Mouse (Mus musculus): ENCODE results near the gene Nedd8.

The Nedd8 gene

DNA sequence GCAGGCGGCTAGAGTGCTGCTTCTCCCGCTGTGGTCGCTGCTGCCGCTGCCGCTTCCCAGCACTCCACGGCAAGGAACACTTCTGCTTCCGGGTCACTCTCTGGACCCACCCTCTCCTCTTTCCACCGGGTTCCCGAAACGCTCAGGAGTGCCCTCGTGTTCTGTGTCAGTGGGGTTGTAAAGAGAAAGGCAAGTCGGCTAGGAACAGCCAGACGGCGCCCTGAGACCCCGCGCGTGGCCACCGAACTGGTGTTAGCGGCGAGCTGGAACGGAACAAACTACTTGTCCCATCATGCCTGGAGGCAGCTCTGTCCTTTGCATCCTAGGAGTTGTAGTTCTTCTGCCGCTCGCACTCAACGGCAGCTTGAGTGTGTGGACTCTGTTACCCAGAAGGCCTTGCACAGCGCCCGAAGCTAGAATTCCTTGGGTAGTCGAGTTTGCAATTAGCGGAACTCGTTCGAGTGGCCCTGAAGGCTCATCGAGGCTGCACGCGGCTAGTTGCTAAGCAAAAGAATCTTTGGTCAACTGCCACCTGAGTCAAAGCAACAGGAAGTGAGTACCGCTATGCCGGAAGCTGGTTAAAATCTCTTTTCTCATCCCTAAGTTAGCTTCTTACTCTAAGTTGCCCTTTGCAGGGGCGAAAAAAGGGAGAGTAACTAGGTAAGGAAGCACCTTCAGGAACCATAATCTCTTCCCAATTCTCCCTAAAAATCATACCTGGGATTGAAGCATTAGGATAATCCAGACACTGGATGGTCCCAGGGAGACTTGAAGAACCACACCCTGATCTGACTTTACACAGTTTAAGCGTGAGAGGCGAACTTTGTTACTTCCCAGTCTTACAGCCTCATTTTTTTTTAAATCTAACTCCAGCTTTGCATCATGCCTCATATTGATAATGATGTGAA lies at the start of gene Nedd8, which contains the start of gene Gmpr2:
Nedd8 (minus strand) TSS at position 292 of the 908 bp plus-strand sequence.
Gmpr2 (plus strand) TSS at position 109 of the 908 bp plus-strand sequence.
- peak; percentile 96 for DNase-seq (ENCODE audit: low read depth, low spot score)

DNA sequence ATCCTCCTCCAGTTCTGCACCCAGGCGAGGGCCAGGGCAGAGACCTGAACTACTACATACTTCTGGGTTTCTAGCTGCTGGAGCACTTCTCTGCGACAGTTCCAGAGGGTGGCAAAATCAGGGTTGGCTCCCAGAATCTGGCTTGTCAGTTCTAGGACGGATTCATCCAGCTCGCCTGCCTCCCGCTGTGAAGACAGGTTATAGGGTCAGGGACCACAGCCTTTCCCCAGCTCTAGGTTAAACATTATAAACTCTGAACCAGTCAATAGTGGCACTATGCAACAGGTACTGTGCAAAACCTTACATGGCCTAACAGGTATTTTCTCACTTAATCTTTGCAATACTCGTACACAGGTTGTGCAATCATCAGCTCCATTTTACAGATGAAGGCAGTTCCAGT lies 49.2 kb upstream of the Nedd8 start:
- no peak for DNase-seq (ENCODE audit: low read depth, low spot score)

GRCm38 (mm10) chr14:55720666-55721065 lies 48.7 kb upstream of the Nedd8 start:
- DNase-seq (ENCODE audit: low read depth, low spot score): no peak

GRCm38 (mm10) chr14:55719737-55720136 lies 47.8 kb upstream of the Nedd8 start:
- no peak for DNase-seq (ENCODE audit: low read depth, low spot score)

DNA sequence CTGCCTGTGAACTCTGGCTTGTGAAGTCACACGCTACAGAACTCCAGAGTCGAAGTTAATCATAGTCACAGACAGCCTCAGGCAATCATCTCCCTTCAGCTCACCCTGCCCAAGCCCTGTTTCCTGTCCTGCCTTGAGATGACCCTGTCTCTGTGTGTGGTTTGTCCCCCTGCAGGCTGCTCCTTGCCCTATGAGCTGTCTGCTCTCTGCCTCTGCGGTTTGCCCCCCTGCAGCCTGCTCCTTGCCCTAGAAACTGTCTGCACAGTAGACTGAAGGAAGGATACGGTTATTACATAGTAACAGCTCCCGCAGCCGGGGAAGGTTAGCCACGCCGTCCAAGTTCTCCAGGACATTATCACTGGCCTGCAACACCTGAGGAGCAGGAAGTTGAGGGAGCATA lies 45.0 kb upstream of the Nedd8 start:
- no peak for DNase-seq (ENCODE audit: low read depth, low spot score)

- DNase-seq (ENCODE audit: low read depth, low spot score): no peak
These were observed 44.3 kb upstream of the Nedd8 start for GRCm38 (mm10) chr14:55716271-55716670.

DNA sequence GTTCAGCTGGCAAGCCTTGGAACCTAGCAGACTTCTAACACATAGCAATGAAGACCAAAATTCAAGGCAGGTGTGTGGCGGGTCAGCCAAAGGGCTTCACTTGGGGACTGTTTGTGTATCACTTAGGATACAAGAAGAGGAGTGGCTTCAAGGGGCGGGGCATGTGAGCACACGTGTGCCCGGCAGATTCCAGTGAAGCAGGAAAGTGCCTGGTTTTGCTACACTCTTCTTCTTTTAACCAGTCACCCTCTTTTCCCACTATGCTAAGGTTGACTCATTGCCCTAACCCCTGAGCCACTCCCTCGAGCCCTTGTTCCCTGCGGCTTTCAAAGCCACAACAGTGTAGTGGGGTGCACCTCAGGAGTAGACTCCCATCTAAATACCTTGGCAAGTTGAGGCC lies 43.0 kb upstream of the Nedd8 start:
- no peak for DNase-seq (ENCODE audit: low read depth, low spot score)

GRCm38 (mm10) chr14:55713729-55714122 lies 41.8 kb upstream of the Nedd8 start, which contains the start of gene Tgm1:
Tgm1 (minus strand) TSS chr14:55713926.
- DNase-seq (ENCODE audit: low read depth, low spot score): no peak

- no peak for DNase-seq (ENCODE audit: low read depth, low spot score)
These were observed 41.2 kb upstream of the Nedd8 start for GRCm38 (mm10) chr14:55713007-55713728.

DNA sequence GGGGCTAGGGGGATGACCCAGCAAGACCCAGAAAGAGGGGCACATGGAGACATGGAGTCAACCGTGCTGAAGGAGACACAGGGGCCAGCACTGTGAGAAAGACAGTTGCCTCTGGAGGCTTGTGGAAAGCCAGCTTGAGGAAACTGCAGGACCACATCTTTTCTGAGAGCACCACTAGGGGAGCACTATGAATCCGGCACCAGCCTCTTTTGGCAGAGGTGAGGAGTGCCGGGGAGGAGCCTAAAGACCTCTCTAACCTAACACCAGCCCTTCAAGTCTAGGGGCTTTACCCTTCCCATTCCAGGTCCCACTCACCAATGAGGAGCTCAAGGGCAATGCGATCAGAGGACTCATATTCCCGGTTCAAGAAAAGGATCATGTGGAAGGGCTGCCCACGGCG lies 39.9 kb upstream of the Nedd8 start:
- no peak for DNase-seq (ENCODE audit: low read depth, low spot score)

- DNase-seq (ENCODE audit: low read depth, low spot score): no peak
These were observed 37.6 kb upstream of the Nedd8 start for GRCm38 (mm10) chr14:55709509-55709908.

DNA sequence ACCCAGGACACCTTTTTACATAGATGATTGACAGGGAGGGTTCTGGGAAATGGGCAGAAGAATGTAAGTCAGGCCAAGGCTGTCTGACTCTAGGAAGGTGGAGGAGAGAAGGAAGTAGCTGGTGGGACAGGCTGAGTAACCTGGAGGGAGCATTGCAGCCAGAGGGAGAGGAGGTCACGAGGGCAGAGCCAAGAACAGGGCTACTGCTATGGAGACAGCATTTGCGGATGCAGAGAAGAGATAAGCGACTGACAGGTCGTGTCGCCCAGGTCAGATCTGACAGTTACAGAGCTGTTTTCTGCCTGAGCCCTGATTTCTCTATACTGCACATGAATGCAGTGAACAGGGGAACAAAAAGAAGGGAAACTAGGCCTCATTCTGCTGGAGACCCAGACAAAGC lies 35.5 kb upstream of the Nedd8 start:
- no peak for DNase-seq (ENCODE audit: low read depth, low spot score)

DNA sequence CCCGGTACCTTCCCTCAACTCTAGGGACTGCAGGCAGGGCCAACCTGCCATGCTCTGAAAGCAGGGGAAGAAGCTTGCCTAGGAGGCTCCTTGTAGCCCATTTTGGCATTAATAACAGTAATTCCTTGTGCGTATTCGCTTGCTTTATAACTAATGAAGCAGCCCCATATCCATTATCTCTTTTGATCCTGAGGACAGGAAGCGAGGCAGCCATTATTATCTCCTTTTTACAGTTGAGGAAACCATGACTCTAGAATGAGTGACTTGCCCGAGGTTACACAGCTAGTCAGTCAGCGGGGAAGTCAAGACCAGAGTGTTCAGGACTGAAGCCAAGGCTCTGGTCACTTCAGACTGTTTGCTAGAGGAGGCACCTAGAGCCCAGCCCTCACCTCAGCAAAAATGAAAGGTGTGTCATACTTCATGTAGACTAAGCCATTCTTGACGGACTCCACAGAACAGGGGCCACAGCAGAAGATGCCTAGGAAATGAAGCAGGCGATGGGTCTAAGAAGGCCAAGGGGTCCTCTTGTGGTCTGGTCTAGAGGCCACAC lies 34.2 kb upstream of the Nedd8 start:
- no peak for DNase-seq (ENCODE audit: low read depth, low spot score)

- DNase-seq (ENCODE audit: low read depth, low spot score): no peak
These were observed 30.8 kb upstream of the Nedd8 start for GRCm38 (mm10) chr14:55702761-55703160.

- DNase-seq (ENCODE audit: low read depth, low spot score): no peak
These were observed 29.2 kb upstream of the Nedd8 start for GRCm38 (mm10) chr14:55701131-55701530.

DNA sequence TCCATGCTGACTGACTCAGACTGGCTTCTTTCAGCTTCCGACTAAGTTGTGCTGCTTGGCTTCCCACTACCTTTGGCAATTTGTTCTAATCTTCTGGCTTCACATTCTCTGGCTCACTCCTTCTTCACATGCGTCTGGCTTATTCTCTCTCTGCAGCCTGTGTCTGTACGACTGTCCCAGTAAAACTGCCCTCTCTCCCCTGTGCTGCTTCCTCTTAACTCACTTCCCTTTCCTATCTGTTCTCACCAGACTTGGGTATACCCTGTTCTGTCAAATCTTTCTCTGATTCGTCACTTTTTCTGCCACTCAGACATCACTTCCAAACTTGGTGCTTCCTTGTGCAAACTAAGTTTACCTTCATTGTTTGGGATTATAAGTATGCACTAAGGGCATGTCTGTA lies 25.3 kb upstream of the Nedd8 start:
- DNase-seq (ENCODE audit: low read depth, low spot score): no peak

DNA sequence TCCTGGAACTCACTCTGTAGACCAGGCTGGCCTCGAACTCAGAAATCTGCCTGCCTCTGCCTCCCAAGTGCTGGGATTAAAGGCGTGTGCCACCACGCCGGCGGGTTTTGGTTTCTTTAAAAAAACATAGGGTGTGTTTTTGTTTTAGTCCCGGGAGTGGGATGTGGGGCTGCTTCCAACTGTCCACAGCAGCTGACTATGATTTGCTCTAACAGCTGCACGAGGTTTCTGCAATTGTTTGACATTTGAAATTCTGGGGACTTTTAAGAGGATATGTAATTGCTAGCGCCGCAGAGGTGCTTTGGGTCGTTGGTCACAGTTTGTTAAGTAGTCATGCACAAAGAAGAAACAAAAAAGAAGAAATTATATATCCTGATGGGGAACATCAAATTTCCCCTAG lies 17.5 kb upstream of the Nedd8 start:
- DNase-seq (ENCODE audit: low read depth, low spot score): no peak

- no peak for DNase-seq (ENCODE audit: low read depth, low spot score)
These were observed 10.2 kb upstream of the Nedd8 start for GRCm38 (mm10) chr14:55682118-55682493.

- DNase-seq (ENCODE audit: low read depth, low spot score): peak; percentile 99
These were observed 9.5 kb upstream of the Nedd8 start, which contains the start of gene Tinf2 for GRCm38 (mm10) chr14:55681160-55682117. Tinf2 (minus strand) TSS chr14:55681820.

GRCm38 (mm10) chr14:55677615-55678014 lies 5.7 kb upstream of the Nedd8 start:
- no peak for DNase-seq (ENCODE audit: low read depth, low spot score)

GRCm38 (mm10) chr14:55672741-55673060 lies 777 bp upstream of the Nedd8 start:
- no peak for DNase-seq (ENCODE audit: low read depth, low spot score)

Data from CD4-positive helper T cell, adult 2 months (primary cell).